Mouse (Mus musculus): Measurements from ENCODE around the gene Trpm3.

- no peak for TF ChIP-seq CTCF (IDR thresholded peaks at IDR 0.05; ENCODE audit: low read depth)
- no peak for TF ChIP-seq EP300 (IDR thresholded peaks at IDR 0.05; ENCODE audit: low read depth)
These were observed 745.5 kb downstream of the Trpm3 start for GRCm38 (mm10) chr19:22884357-22884756.
